Mouse (Mus musculus) urinary bladder, postnatal 14 days (tissue): Measurements from ENCODE around the gene Cd164l2.

Source experiments
- DNase-seq: peaks from one replicate; pipeline ENCODE4 v3.0.0; 2021; ENCODE audit warnings: low spot score

Cd164l2 gene

GRCm38 (mm10) chr4:133194482-133194881, 17.4 kb upstream of the Cd164l2 start:
- no peak for DNase-seq

DNA sequence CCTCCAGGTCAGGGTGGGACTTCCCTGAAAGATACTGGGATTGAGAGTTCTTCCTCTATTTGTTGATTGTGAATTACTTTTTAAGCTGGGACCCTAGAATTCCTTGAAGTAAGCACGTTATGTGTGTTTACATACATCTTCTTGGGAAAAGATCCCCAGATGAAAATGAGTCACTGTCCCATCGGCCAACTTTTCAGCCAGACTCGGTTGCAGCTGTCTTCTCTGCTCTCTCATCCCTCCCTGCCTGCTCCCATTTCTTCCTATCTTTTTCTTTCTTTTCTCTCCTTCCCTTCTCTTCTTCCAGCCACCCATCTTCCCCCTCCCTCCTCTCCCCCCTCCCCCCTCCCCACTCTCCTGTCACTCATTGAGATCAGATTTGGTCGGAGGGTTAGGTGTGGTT, 16.9 kb upstream of the Cd164l2 start:
- no peak for DNase-seq

GRCm38 (mm10) chr4:133196136-133196535, 15.8 kb upstream of the Cd164l2 start:
- DNase-seq: no peak

- DNase-seq: no peak
Observed at GRCm38 (mm10) chr4:133196852-133197251, 15.1 kb upstream of the Cd164l2 start.

DNA sequence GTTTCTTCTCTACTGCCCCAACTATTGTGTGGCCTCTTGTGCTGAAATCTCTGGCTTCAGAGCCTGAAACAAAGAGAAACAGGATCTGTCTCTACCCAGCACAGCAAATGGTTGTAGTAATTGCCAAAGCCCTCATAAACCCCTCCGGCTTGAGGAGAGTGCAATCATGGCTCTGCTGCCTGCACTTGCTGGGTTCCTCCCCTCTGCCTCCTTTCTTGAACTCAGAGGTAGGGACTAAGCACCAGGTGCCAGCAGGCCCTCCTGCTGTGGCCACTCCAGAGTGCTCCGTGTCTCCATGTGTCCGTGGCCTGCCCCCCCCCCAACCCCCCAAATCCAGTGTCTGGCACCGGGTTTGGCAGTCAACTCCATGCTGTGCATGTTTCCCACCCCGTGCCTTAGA, 14.6 kb upstream of the Cd164l2 start:
- DNase-seq: no peak

- DNase-seq: no peak
Observed at GRCm38 (mm10) chr4:133197801-133198286, 14.1 kb upstream of the Cd164l2 start.

- no peak for DNase-seq
Observed at GRCm38 (mm10) chr4:133198337-133199180, 13.4 kb upstream of the Cd164l2 start.

GRCm38 (mm10) chr4:133199743-133200142, 12.2 kb upstream of the Cd164l2 start:
- DNase-seq: no peak

DNA sequence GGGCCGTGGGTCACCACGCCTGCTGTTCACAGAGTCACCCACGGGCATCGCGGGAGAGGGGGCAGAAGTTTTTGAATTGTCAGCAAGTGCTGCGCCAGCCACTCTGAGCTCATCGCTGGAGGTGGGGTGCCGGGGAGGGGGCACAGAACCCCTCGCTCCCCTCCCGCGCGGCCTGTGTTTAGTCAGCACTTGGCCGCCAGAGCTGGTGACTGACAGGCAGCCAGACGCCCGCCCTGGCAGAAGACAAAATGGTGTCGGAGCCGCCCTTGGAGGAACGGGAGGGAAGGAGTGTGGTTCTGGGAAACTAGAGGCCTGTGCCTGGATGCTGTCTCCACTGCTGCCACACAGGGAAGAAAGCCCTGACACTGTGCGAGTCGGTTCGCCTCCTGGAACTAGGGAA, 11.6 kb upstream of the Cd164l2 start:
- DNase-seq: peak; percentile 59

- peak; percentile 79 for DNase-seq
Observed at GRCm38 (mm10) chr4:133201006-133201771, 10.7 kb upstream of the Cd164l2 start.

DNA sequence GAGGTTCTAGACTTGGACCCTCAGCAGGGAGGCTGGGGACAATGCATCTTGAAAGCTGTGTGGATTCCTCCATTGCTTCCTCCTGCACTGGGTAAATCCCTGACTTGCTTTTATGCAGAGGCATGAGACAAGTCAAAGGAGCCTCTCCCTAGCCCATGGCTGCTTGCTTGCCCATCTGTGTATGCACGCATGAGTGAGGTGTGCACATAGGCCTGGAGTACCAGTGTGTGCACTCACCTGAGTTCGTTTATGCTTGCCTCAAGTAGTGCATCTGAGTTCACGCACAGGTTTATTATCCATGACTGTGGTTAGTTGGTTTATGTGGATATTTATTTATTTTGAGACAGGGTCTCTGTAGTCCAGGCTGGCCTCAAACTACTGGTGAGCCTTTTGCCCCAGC, 9.7 kb upstream of the Cd164l2 start:
- no peak for DNase-seq

DNA sequence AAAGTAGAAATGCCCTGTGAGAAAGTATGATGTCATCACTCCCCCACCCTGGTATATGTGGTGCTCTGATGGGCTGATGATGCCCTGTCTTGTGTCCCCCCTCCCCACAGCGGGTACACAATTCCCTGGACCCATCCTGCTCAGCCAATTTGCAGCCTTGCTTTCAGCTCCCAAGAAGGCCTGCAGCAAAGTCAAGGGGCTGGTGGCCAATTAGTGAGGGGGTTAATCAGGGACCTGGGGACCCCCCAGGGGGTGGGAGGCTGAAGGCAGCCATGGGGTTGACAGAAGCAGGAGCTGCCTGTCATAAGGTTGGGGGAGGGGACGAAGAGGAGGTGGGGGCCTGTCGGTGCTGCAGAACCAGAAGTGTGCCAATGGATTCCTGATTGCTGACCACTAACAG, 8.3 kb upstream of the Cd164l2 start:
- DNase-seq: no peak

DNA sequence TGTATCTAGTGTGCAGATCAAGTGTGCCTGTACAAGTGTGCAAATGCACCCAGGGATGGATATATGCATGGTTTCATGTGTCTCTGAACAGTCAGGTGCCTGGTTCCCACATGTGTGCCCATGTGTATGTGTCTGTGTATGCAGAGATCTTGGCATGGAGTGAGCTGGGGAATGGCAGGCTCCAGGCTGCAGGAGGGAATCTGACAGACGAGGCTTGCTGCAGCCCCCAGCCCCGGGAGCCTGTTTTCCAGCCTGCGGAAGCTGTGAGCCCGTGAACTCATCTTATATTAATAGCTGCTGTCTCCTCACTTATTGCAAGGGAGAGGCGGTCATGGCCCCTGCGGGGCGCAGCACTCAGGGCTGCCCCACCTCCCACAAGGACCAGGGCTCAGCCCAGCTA, 7.6 kb upstream of the Cd164l2 start:
- no peak for DNase-seq

DNA sequence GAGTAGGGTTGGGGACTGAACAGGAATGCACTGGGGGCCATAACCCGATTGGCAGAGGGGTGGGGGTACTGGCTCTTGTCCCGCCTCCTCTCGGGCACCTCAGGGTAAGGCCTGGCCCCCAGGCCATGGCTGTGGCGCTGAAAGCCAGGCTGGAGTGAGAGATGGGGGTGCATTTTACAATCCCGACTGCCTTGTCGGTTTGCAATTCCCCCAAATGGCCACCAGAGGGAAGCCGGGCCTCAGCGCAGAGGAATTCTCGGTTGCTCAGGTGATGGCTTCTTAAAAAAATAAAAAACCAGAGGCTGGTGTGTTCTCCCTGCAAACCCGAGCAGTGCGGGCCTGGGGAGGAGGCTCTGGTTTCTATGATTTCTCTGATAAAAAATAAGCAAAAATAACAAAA, 2.6 kb upstream of the Cd164l2 start:
- DNase-seq: peak; percentile 52

GRCm38 (mm10) chr4:133210023-133210787, 1.7 kb upstream of the Cd164l2 start:
- DNase-seq: no peak

DNA sequence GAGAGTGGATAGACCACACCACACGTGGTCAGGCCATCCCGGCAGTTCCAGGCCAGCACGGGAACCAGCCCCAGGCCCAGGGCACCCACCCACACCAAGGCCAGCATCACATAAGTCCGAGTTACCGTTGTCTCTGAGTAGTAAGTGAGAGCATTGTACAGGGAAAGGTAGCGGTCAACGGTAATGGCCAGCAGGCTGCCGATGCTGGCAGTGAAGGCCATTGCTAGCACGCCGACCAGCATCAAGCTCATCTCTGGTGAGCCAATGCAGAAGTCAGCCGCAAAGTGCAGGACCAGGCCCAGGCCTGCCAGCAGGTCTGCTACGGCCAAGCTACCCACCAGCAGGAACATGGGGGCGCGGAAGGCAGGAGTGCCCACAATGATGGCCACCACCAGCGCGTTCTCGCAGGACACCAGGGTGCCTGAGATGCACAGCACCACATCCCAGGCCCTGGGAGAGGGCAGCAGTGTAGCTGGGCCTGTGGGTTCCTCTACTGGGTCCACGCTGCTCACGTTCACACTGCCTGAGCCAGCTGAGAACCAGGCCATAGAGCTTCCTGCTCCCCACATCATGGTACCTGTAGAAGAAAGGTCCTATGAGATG, 1.0 kb upstream of the Cd164l2 start:
- no peak for DNase-seq

DNA sequence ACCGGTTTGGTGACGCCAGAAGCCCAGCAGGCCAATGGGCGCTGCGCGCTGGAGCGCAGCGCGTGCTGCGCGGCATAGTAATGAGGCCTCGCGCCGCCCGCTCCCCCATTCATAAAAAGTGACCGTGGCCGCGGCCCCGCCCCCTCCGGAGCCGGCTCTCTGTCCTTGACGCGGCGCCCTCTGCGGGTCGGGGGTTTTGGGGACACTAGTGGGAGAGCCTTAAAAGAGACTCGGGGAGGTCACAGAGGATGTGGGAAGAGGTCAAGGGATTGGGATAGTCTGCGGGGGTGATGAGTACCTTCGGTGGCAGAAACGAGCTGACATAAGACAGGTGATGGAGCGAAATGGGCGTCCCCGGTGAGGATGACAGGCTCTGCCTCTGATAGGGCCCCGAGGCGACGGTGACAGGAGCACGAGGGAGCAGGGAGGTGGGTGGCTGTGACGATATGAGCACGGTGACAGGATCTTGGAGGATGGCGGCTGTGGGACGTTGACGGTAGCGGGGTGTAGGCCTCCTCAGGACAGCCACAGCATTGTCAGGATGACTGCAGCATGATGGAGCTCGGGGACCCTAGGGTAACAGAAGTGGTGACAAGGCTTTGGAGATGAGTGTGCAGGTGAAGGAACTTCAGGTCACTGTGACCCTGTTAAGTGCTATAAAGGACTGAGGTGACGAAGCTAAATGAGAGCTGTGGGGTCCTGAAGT, 784 bp downstream of the Cd164l2 start:
- peak; percentile 77 for DNase-seq

DNA sequence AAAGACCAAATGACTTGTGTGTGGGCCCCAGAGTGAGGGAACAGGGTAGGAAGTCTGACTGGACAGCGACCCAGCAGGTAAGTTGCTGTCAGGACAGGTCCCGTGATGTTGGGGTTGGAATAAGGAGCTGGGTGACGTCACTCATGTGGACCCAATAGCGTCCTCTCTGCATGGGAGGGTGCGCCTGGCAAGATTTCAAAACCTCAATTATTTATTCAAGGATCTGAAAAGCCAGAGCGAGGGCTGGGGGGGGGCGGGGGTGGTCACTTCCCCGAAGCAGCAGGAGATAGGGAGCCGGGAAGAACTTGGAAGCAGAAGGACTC, 1.3 kb downstream of the Cd164l2 start:
- DNase-seq: peak; percentile 42

GRCm38 (mm10) chr4:133213661-133214060, 1.7 kb downstream of the Cd164l2 start:
- no peak for DNase-seq

GRCm38 (mm10) chr4:133217641-133218040, 5.7 kb downstream of the Cd164l2 start:
- peak; percentile 67 for DNase-seq

DNA sequence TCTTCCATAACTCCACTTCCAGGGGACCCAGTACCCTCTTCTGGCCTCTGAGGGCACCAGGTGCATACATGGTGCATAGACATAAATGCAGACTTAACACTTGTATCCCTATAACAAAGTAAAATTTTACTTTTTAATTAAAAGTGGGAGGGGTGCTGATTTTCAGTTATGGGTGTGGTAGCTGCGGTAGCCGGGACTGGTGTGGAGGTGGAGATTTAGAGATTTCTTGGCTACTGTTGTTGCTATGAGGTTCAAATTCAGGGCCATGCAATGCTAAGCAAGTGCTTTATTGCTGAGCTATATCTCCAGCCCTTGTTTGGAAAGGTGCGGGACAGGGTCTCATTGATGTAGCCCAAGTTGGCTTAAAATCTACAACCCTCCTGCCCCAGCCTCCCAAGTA, 6.8 kb downstream of the Cd164l2 start:
- no peak for DNase-seq

DNA sequence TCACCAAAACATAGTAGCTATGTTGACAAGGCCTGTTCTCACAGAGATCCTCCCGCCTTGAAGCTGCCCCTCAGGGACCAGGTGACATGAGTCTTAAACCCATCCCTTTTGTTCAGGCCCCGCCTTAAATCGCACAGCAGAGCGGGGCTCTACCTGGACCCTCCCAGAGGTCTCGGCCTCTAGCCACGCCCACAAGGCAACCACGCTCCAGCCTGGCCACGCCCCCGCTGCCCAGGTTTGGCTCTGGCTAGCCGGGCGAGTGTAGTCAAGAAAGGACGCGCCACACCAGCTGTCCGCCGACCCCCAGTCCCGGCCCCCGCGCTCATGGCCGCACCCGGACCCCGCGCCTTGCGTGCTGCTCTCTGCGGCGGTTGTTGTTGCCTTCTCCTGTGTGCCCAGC, 8.7 kb downstream of the Cd164l2 start:
- DNase-seq: peak; percentile 58
